Mouse (Mus musculus): ENCODE results near the gene Cnr2.

Gene Cnr2

GRCm38 (mm10) chr4:135895071-135895571 is at the start of gene Cnr2:
TSS of gene Cnr2 (plus strand) at chr4:135895394.
- DNase-seq (ENCODE audit: low read depth) = no peak

GRCm38 (mm10) chr4:135847581-135847980 is 47.6 kb upstream of the Cnr2 start:
- no peak for DNase-seq (ENCODE audit: low read depth)

GRCm38 (mm10) chr4:135850411-135851095 is 44.6 kb upstream of the Cnr2 start:
- no peak for DNase-seq (ENCODE audit: low read depth)

- DNase-seq (ENCODE audit: low read depth) = peak; percentile 61
Observed at GRCm38 (mm10) chr4:135851942-135852341, 43.3 kb upstream of the Cnr2 start.

- DNase-seq (ENCODE audit: low read depth) = no peak
Observed at GRCm38 (mm10) chr4:135853987-135854546, 41.1 kb upstream of the Cnr2 start.

- DNase-seq (ENCODE audit: low read depth) = no peak
Observed at GRCm38 (mm10) chr4:135854630-135855029, 40.6 kb upstream of the Cnr2 start.

- no peak for DNase-seq (ENCODE audit: low read depth)
Observed at GRCm38 (mm10) chr4:135855080-135855479, 40.1 kb upstream of the Cnr2 start.

- DNase-seq (ENCODE audit: low read depth) = peak; percentile 94
Observed at GRCm38 (mm10) chr4:135855536-135856222, 39.5 kb upstream of the Cnr2 start, which contains the start of gene Srsf10. TSS of gene Srsf10 (plus strand) at chr4:135855747.

- peak; percentile 63 for DNase-seq (ENCODE audit: low read depth)
Observed at GRCm38 (mm10) chr4:135856223-135857091, 38.7 kb upstream of the Cnr2 start.

GRCm38 (mm10) chr4:135857597-135858186 is 37.5 kb upstream of the Cnr2 start:
- no peak for DNase-seq (ENCODE audit: low read depth)

GRCm38 (mm10) chr4:135868996-135869395 is 26.2 kb upstream of the Cnr2 start:
- DNase-seq (ENCODE audit: low read depth) = no peak

- DNase-seq (ENCODE audit: low read depth) = no peak
Observed at GRCm38 (mm10) chr4:135870227-135871023, 24.8 kb upstream of the Cnr2 start.

- no peak for DNase-seq (ENCODE audit: low read depth)
Observed at GRCm38 (mm10) chr4:135872015-135872414, 23.2 kb upstream of the Cnr2 start.

- no peak for DNase-seq (ENCODE audit: low read depth)
Observed at GRCm38 (mm10) chr4:135872589-135873391, 22.4 kb upstream of the Cnr2 start.

- peak; percentile 82 for DNase-seq (ENCODE audit: low read depth)
Observed at GRCm38 (mm10) chr4:135873526-135874202, 21.5 kb upstream of the Cnr2 start, which contains the start of gene Pnrc2. TSS of gene Pnrc2 (minus strand) at chr4:135873850.

- no peak for DNase-seq (ENCODE audit: low read depth)
Observed at GRCm38 (mm10) chr4:135874564-135875535, 20.3 kb upstream of the Cnr2 start.

- no peak for DNase-seq (ENCODE audit: low read depth)
Observed at GRCm38 (mm10) chr4:135875546-135875945, 19.6 kb upstream of the Cnr2 start.

- DNase-seq (ENCODE audit: low read depth) = peak; percentile 60
Observed at GRCm38 (mm10) chr4:135875991-135876582, 19.1 kb upstream of the Cnr2 start.

Measured in c-Kit-positive CD71-positive TER-119-negative erythroid progenitor cells, embryonic 14.5 days (primary cell).